Mouse (Mus musculus): ENCODE data around the gene Fbxw10.

Fbxw10 gene

DNA sequence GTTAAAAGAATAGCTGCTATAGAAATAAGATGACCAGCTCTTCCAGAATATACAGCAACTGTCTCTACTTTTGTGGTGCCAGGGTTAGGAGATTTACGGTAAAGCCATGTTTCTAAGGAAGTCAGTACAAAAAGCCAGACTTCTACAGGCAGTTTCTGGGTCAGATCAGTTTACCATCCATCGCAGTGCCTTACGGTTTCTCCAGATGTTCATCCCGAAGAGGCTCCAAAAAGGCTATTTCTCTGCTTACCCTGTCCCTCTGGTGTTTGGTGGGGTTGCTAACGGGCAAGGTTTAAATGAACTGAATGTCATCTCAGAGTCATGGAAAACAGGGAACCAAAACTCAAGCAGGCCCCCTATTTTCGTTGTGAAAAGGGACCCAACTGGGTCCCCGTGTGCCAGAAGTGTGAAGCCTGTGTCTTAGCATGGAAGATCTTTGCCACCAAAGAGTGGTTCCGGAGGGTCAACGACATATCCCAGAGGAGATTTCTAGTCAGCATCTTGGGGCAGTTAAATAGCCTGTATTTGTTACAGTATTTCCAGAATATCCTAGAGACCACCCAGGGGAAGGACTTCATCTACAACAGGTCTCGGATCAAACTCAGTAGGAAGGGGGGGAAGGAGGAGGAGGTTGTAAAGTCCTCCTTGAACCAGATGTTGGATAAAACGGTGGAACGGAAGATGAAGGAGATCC lies at the start of gene Fbxw10:
Fbxw10 (plus strand) TSS at position 109 of the 694 bp plus-strand sequence.
- peak; percentile 38 for DNase-seq (ENCODE audit: extremely low spot score)

- DNase-seq (ENCODE audit: extremely low spot score) = no peak
Measured at GRCm38 (mm10) chr11:62804119-62804518, 42.8 kb upstream of the Fbxw10 start.

- no peak for DNase-seq (ENCODE audit: extremely low spot score)
Measured at GRCm38 (mm10) chr11:62807965-62808364, 38.9 kb upstream of the Fbxw10 start.

- no peak for DNase-seq (ENCODE audit: extremely low spot score)
Measured at GRCm38 (mm10) chr11:62809201-62809600, 37.7 kb upstream of the Fbxw10 start.

GRCm38 (mm10) chr11:62812268-62812667 lies 34.6 kb upstream of the Fbxw10 start:
- DNase-seq (ENCODE audit: extremely low spot score) = no peak

DNA sequence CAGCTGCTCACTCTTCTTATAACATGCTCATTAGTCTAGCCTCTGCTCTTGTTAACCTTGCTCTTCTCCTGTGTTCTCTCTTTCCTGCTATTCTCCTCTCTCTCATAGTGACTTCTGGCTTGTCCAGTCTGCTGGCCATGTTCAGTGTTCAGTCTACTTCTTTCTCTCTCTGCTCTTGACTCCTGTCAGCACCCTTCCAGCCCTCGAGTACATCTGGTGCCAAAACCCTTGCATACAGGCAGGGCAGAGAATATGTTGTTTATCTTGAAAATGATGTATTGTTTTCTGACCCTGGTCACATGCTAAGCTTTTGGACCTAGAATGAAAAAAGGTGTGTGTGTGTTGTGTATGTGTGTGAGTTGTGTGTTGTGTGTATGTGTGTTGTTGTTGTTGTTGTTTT lies 33.4 kb upstream of the Fbxw10 start:
- no peak for DNase-seq (ENCODE audit: extremely low spot score)

GRCm38 (mm10) chr11:62813970-62814624 lies 32.8 kb upstream of the Fbxw10 start:
- DNase-seq (ENCODE audit: extremely low spot score) = no peak

DNA sequence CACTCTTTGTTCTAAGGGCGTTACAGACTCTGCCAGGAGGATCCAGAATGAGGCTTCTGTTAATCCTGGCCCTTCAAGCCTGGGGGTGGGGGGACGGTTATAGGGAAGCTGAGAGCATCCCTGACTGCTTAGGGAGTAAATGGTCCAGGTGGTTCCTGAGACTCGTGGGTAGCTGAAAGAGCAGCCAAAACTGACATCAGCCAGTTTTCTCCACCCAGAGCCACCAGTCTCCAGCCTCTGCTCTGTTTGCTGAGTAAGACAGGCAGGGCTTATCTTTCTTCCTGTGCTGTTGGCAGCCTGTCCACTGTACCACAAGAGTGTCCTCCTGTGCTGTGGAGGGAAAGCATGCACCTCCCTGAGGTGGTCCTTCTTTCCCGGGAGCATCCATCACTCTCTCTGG lies 32.2 kb upstream of the Fbxw10 start:
- DNase-seq (ENCODE audit: extremely low spot score) = no peak

- DNase-seq (ENCODE audit: extremely low spot score) = no peak
Measured at GRCm38 (mm10) chr11:62815438-62815837, 31.4 kb upstream of the Fbxw10 start.

GRCm38 (mm10) chr11:62816591-62816990 lies 30.3 kb upstream of the Fbxw10 start:
- no peak for DNase-seq (ENCODE audit: extremely low spot score)

DNA sequence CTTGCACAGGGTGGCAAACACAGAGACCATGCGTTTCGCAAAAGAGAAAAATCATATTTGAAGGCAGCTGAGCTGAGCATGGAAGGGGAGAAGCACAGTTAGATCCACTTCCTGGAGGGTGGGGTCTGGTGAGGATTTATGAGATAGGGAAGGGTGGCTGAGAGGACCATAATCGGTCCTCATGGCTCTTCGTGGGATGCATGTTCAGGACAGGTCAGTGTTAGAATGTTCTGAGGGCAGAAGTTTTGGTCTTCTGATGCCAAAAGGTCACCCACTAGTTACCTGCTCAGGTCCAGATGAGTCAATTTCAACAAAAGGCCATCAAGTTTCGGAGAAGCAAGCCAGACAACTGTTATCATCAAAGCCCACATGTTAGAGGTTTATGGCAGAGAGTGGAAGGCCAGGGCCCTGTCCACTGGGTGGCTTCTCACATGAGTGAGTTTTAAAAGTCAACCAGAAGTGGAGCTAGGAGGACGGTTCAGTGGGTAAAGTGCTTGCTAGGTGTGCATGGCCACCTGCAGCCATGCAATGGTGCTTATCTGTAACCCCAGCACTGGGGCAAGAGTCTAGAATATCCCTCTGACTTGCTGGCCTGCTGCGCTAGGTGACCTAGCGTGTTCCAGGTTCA lies 27.7 kb upstream of the Fbxw10 start:
- no peak for DNase-seq (ENCODE audit: extremely low spot score)

GRCm38 (mm10) chr11:62820059-62820541 lies 26.8 kb upstream of the Fbxw10 start, which contains the start of gene Trim16:
TSS of gene Trim16 (plus strand) at chr11:62820231.
- peak; percentile 65 for DNase-seq (ENCODE audit: extremely low spot score)

DNA sequence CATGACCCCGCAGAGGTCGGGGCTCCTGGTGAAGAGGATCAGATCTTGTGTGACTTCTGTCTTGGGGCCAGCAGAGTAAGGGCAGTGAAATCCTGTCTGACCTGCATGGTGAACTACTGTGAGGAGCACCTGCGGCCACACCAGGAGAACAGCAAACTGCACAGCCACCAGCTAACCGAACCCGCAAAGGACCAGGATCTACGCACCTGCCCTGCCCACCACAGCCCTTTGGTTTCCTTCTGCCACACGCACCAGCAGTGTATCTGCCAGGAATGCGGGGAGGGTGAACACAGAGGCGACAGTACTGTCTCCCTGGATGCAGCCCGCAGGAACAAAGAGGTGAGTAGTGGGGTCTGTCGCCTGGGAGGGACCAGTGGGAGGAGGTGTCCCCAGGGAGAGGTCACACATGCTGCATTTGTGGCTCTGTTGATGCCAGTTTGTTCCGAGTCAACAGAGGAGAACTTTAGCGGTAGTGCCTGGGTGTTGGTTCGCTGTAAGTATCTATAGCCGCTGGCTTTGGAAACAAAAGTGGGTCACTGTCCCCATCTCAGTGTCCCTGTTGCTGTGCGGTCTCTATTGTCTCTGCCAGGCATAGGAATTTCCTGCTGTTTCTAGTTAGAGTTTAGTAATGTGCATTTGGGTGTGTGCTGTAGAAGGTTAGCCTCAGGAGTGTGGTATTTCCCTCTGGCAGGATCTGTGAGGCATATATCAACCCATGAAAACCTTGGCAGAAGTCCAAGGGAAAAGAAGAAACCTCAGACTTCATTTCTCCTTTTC lies 26.0 kb upstream of the Fbxw10 start:
- DNase-seq (ENCODE audit: extremely low spot score) = peak; percentile 39

DNA sequence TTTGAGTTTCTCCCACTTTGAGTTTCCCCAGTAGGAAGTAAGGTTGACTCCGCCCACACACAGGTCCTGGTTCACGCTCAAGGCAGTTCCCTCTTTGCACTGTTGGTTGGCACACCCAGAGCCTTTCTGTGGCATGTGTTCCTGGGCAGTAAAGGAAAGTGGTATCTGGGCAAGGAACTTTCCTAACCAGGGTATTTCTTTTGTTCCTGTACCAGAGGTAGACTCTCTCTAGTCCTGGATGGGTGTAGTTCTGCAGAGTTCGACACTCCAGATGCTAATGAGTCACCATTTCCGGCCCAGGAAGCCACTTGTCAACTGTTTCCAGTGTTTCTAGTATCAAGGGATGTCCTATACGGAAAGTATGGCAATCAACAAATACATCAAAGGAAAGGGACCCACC lies 25.0 kb upstream of the Fbxw10 start:
- DNase-seq (ENCODE audit: extremely low spot score) = no peak

GRCm38 (mm10) chr11:62824211-62824610 lies 22.7 kb upstream of the Fbxw10 start:
- DNase-seq (ENCODE audit: extremely low spot score) = no peak

- DNase-seq (ENCODE audit: extremely low spot score) = no peak
Measured at GRCm38 (mm10) chr11:62825222-62826105, 21.4 kb upstream of the Fbxw10 start.

DNA sequence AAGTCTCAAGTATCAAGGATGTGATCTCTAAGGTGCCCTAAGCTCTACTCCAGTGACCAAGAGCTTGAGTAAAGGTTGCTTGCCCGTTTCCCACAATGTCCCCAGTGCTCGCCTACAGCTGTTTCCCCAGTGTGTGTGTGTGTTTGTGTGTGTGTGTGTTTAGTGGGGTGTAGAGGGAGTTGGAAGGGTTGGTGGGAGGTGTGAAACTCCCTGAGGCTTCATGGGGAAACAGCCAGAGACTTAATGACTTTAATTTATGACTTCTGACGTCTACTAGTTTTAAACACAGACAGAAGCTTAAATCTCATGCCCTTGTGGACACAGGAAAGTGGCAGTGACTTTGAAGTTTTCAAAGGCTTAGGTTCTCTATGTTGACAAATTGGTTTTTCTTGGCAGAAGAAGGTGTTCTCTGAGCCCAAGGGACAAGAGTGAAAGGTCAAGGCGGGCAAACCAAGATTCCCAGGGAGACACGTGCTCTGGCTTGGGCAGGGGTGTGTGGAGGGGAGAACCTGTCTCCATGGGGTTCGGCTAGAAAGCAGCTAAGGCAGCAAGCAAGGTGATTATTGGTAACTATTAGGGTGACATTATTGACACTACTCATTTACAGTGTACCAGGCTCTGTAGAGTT lies 20.6 kb upstream of the Fbxw10 start:
- no peak for DNase-seq (ENCODE audit: extremely low spot score)

- DNase-seq (ENCODE audit: extremely low spot score) = no peak
Measured at GRCm38 (mm10) chr11:62827135-62827534, 19.7 kb upstream of the Fbxw10 start.

DNA sequence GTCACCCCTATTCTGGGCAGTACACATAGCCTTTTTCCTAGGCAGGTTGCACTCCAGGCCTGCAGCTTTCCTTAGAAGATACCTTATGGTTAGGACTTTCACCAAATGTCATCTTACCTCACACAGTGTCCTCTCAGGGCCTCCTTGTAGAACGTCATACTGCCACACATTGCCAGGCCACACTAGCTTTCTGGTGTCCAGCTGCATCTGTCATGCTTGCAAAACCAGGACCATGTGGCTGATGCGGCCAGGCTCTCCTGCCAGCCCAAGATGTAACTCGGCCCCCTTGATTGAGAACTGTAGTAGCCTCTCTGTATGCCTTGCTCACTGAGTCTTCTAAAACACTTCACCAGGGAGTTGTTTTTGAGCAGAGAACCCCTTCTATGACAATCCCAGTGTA lies 19.0 kb upstream of the Fbxw10 start:
- no peak for DNase-seq (ENCODE audit: extremely low spot score)

DNA sequence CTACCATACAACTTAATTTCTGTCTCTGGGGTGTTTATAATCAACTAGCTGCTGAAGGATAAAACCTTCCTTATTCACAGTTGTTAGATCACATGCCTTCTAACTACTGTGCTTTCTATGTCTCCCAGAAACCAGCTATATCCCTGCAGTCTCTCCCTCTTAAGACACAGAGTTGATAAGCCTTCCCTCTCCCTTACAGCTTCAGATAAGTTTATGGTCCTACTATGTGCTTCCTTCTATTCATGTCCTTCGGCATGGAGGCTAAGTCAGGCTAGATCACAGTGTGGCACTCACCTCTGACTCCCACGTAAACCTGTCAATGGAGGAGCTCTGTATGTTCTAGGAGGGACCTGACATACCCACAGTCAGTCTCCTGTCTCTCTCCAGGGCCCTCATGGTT lies 16.5 kb upstream of the Fbxw10 start:
- no peak for DNase-seq (ENCODE audit: extremely low spot score)

DNA sequence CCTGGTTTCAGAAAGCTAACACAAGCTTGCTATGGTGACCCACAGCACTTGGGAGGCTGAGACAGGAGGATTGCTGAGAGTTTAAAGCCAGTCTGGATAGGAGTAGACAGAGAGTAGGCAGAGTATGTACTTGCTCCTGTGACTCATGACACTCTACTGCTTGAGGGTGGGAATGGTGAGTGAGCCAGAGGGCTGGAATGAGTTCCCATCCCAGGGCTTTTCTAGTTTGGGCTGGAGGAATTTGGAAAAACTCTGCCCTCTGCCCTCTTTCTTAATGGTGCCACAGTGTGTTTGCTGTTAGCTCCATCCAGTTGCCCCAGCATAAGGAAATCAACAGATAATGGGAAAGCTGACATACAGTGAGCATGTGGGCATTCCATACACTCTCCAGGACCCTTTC lies 15.0 kb upstream of the Fbxw10 start:
- no peak for DNase-seq (ENCODE audit: extremely low spot score)
